Mouse (Mus musculus): ENCODE measurements around the gene Tmem88b.

The Tmem88b gene

GRCm38 (mm10) chr4:155785819-155786218, at the start of gene Tmem88b:
Gene Tmem88b (minus strand): TSS chr4:155785874.
- no peak for ATAC-seq (ENCODE audit: insufficient number of reproducible peaks, low FRiP score, low TSS enrichment)

GRCm38 (mm10) chr4:155833836-155834235, 48.2 kb upstream of the Tmem88b start:
- no peak for ATAC-seq (ENCODE audit: insufficient number of reproducible peaks, low FRiP score, low TSS enrichment)

- ATAC-seq (ENCODE audit: insufficient number of reproducible peaks, low FRiP score, low TSS enrichment): no peak
Measured at GRCm38 (mm10) chr4:155833234-155833633, 47.6 kb upstream of the Tmem88b start.

- ATAC-seq (ENCODE audit: insufficient number of reproducible peaks, low FRiP score, low TSS enrichment): no peak
Measured at GRCm38 (mm10) chr4:155832321-155832720, 46.6 kb upstream of the Tmem88b start.

GRCm38 (mm10) chr4:155831831-155832230, 46.2 kb upstream of the Tmem88b start:
- ATAC-seq (ENCODE audit: insufficient number of reproducible peaks, low FRiP score, low TSS enrichment): no peak

GRCm38 (mm10) chr4:155831205-155831766, 45.6 kb upstream of the Tmem88b start, which contains the start of gene Aurkaip1:
Gene Aurkaip1 (plus strand): TSS chr4:155831272.
- ATAC-seq (ENCODE audit: insufficient number of reproducible peaks, low FRiP score, low TSS enrichment): peak; percentile 80

- no peak for ATAC-seq (ENCODE audit: insufficient number of reproducible peaks, low FRiP score, low TSS enrichment)
Measured at GRCm38 (mm10) chr4:155830596-155830995, 44.9 kb upstream of the Tmem88b start.

- ATAC-seq (ENCODE audit: insufficient number of reproducible peaks, low FRiP score, low TSS enrichment): no peak
Measured at GRCm38 (mm10) chr4:155829866-155830265, 44.2 kb upstream of the Tmem88b start.

- no peak for ATAC-seq (ENCODE audit: insufficient number of reproducible peaks, low FRiP score, low TSS enrichment)
Measured at GRCm38 (mm10) chr4:155823443-155823842, 37.8 kb upstream of the Tmem88b start.

- ATAC-seq (ENCODE audit: insufficient number of reproducible peaks, low FRiP score, low TSS enrichment): no peak
Measured at GRCm38 (mm10) chr4:155821025-155821424, 35.4 kb upstream of the Tmem88b start.

- ATAC-seq (ENCODE audit: insufficient number of reproducible peaks, low FRiP score, low TSS enrichment): no peak
Measured at GRCm38 (mm10) chr4:155817533-155817932, 31.9 kb upstream of the Tmem88b start.

GRCm38 (mm10) chr4:155812665-155813181, 27.0 kb upstream of the Tmem88b start:
- ATAC-seq (ENCODE audit: insufficient number of reproducible peaks, low FRiP score, low TSS enrichment): no peak

- ATAC-seq (ENCODE audit: insufficient number of reproducible peaks, low FRiP score, low TSS enrichment): peak; percentile 97
Measured at GRCm38 (mm10) chr4:155811929-155812664, 26.4 kb upstream of the Tmem88b start, which contains the start of gene Ccnl2. Gene Ccnl2 (plus strand): TSS chr4:155812489.

GRCm38 (mm10) chr4:155807841-155808240, 22.2 kb upstream of the Tmem88b start:
- ATAC-seq (ENCODE audit: insufficient number of reproducible peaks, low FRiP score, low TSS enrichment): no peak

GRCm38 (mm10) chr4:155803340-155804041, 17.8 kb upstream of the Tmem88b start:
- ATAC-seq (ENCODE audit: insufficient number of reproducible peaks, low FRiP score, low TSS enrichment): peak; percentile 91; the same call in 1 of the 2 replicates

GRCm38 (mm10) chr4:155802741-155803339, 17.2 kb upstream of the Tmem88b start, which contains the start of gene Mrpl20:
Gene Mrpl20 (plus strand): TSS chr4:155802878.
- no peak for ATAC-seq (ENCODE audit: insufficient number of reproducible peaks, low FRiP score, low TSS enrichment)

GRCm38 (mm10) chr4:155802075-155802474, 16.4 kb upstream of the Tmem88b start:
- ATAC-seq (ENCODE audit: insufficient number of reproducible peaks, low FRiP score, low TSS enrichment): no peak

- ATAC-seq (ENCODE audit: insufficient number of reproducible peaks, low FRiP score, low TSS enrichment): no peak
Measured at GRCm38 (mm10) chr4:155793730-155794129, 8.1 kb upstream of the Tmem88b start.

GRCm38 (mm10) chr4:155791240-155791933, 5.7 kb upstream of the Tmem88b start:
- ATAC-seq (ENCODE audit: insufficient number of reproducible peaks, low FRiP score, low TSS enrichment): no peak

GRCm38 (mm10) chr4:155790650-155791161, 5.0 kb upstream of the Tmem88b start:
- ATAC-seq (ENCODE audit: insufficient number of reproducible peaks, low FRiP score, low TSS enrichment): no peak

Measured in cerebellum, adult (tissue).